ENCODE assay signal across 21 mouse cellular contexts in genomic region chr12:69495776-69496175, GRCm38 (mm10).
DNase-seq lines count a peak whose midpoint lies in the region; ATAC-seq lines count a peak whose summit lies in the region.
"Had no signal": no experiment of that assay in that cellular context is flagged by ENCODE, and none has a peak within 500 bp of the region (broad histone marks: within the 10 kb centered on the region; RNA-seq: fewer than 3 reads in every experiment).

No protein-coding gene starts in this region.

- WGBS in embryonic facial prominence, embryonic 14.5 days: 87% methylated on average over 5 of the region's 5 CpGs
- WGBS in embryonic facial prominence, embryonic 10.5 days: 91% methylated on average over 5 of the region's 5 CpGs
- WGBS in heart, embryonic 16.5 days: 68% methylated on average over 5 of the region's 5 CpGs
- 67% methylated on average over 5 of the region's 5 CpGs for WGBS in heart, embryonic 11.5 days (ENCODE audit: insufficient replicate concordance)
- WGBS in lung, embryonic 16.5 days: 68% methylated on average over 5 of the region's 5 CpGs
- WGBS in stomach, embryonic 16.5 days: 79% methylated on average over 5 of the region's 5 CpGs

- no peak overlapping the region for H3K4me2 ChIP-seq in embryonic facial prominence, embryonic 14.5 days (ENCODE audit: low read depth, low read length)
- no peak overlapping the region for H3K4me2 ChIP-seq in heart, embryonic 16.5 days (ENCODE audit: low read depth, low read length)
- no peak overlapping the region for H3K4me2 ChIP-seq in heart, embryonic 11.5 days
- no peak overlapping the region for H3K4me2 ChIP-seq in lung, embryonic 16.5 days (ENCODE audit: low read depth, low read length)
- no peak overlapping the region for H3K4me2 ChIP-seq in stomach, embryonic 16.5 days (ENCODE audit: low read depth, low read length)
- H3K4me2 ChIP-seq: forebrain, embryonic 12.5 days; hindbrain, embryonic 13.5 days; limb, embryonic 15.5 days; liver, embryonic 15.5 days had no signal

- DNase-seq in embryonic facial prominence, embryonic 14.5 days (ENCODE audit: low spot score): no peak
- no peak for DNase-seq in embryonic facial prominence, embryonic 10.5 days (ENCODE audit: low spot score)
- DNase-seq in lung, adult 18-20 months: no peak
- DNase-seq: adrenal gland, postnatal 10 days; gastrocnemius, postnatal 14 days; kidney, postnatal 10 days; midbrain, embryonic 14.5 days; right cerebral cortex, postnatal 14 days; spleen, adult 18-20 months; thymus, adult 2 months had no signal

- H3K27ac ChIP-seq in embryonic facial prominence, embryonic 14.5 days (replicated peaks; ENCODE audit: low read depth, low read length): peak overlapping the region; percentile 83; the same call in 1 of the 2 replicates
- no peak overlapping the region; the same call in 1 of the 2 replicates for H3K27ac ChIP-seq in embryonic facial prominence, embryonic 10.5 days (replicated peaks)
- H3K27ac ChIP-seq in heart, embryonic 16.5 days (ENCODE audit: low read length): peak overlapping the region; percentile 55; the same call in 1 of the 2 replicates
- no peak overlapping the region for H3K27ac ChIP-seq in heart, embryonic 11.5 days (ENCODE audit: low read depth, low read length)
- H3K27ac ChIP-seq in lung, embryonic 16.5 days (ENCODE audit: low read length): peak overlapping the region; percentile 86
- H3K27ac ChIP-seq in stomach, embryonic 16.5 days (ENCODE audit: low read length): peak overlapping the region; percentile 89
- H3K27ac ChIP-seq: forebrain, embryonic 12.5 days; hindbrain, embryonic 13.5 days; layer of hippocampus, adult 2 months; liver, embryonic 15.5 days had no signal

- H3K4me3 ChIP-seq in embryonic facial prominence, embryonic 14.5 days (ENCODE audit: low read depth, low read length): no peak overlapping the region
- H3K4me3 ChIP-seq in embryonic facial prominence, embryonic 10.5 days: no peak overlapping the region
- no peak overlapping the region for H3K4me3 ChIP-seq in heart, embryonic 16.5 days (ENCODE audit: low read length)
- H3K4me3 ChIP-seq in heart, embryonic 11.5 days (ENCODE audit: low read depth, low read length): no peak overlapping the region
- H3K4me3 ChIP-seq in lung, embryonic 16.5 days (ENCODE audit: low read length): no peak overlapping the region
- H3K4me3 ChIP-seq in stomach, embryonic 16.5 days (replicated peaks; ENCODE audit: low read length): no peak overlapping the region
- H3K4me3 ChIP-seq: forebrain, embryonic 12.5 days; hindbrain, embryonic 13.5 days; layer of hippocampus, adult 2 months; limb, embryonic 15.5 days; liver, embryonic 15.5 days had no signal

- no peaks in the 10 kb centered on the region for H3K27me3 ChIP-seq in embryonic facial prominence, embryonic 14.5 days (replicated peaks; ENCODE audit: control insufficient read depth, insufficient read depth, low read length)
- H3K27me3 ChIP-seq in embryonic facial prominence, embryonic 10.5 days (replicated peaks; ENCODE audit: low read depth, poor library complexity, severe bottlenecking): no peaks in the 10 kb centered on the region
- no peaks in the 10 kb centered on the region for H3K27me3 ChIP-seq in heart, embryonic 16.5 days (ENCODE audit: control insufficient read depth, insufficient read depth, low read length)
- H3K27me3 ChIP-seq in heart, embryonic 11.5 days (ENCODE audit: control insufficient read depth, insufficient read depth, low read length): no peaks in the 10 kb centered on the region
- H3K27me3 ChIP-seq in lung, embryonic 16.5 days (ENCODE audit: control insufficient read depth, insufficient read depth, low read depth, low read length): no peaks in the 10 kb centered on the region
- H3K27me3 ChIP-seq in stomach, embryonic 16.5 days (ENCODE audit: control insufficient read depth, insufficient read depth, low read length): no peaks in the 10 kb centered on the region
- H3K27me3 ChIP-seq: forebrain, embryonic 12.5 days; hindbrain, embryonic 13.5 days; limb, embryonic 15.5 days; liver, embryonic 15.5 days had no signal

- peaks cover 31% of the 10 kb centered on the region for H3K4me1 ChIP-seq in embryonic facial prominence, embryonic 14.5 days (ENCODE audit: control insufficient read depth, insufficient read depth, low read length)
- H3K4me1 ChIP-seq in embryonic facial prominence, embryonic 10.5 days: peaks cover 3% of the 10 kb centered on the region
- H3K4me1 ChIP-seq in heart, embryonic 16.5 days (ENCODE audit: control insufficient read depth, insufficient read depth, low read length): peaks cover 31% of the 10 kb centered on the region
- 0 out of 2 replicates have a peak, but pooled peaks cover 2% of the 10 kb centered on the region for H3K4me1 ChIP-seq in heart, embryonic 11.5 days (ENCODE audit: control insufficient read depth, insufficient read depth, low read length)
- peaks cover 31% of the 10 kb centered on the region for H3K4me1 ChIP-seq in lung, embryonic 16.5 days (replicated peaks; ENCODE audit: control insufficient read depth, insufficient read depth, low read length)
- peaks cover 23% of the 10 kb centered on the region for H3K4me1 ChIP-seq in stomach, embryonic 16.5 days (ENCODE audit: control insufficient read depth, insufficient read depth, low read length)
- H3K4me1 ChIP-seq: forebrain, embryonic 12.5 days had no signal

- H3K36me3 ChIP-seq in embryonic facial prominence, embryonic 14.5 days (ENCODE audit: control insufficient read depth, insufficient read depth, low read length): no peaks in the 10 kb centered on the region
- no peaks in the 10 kb centered on the region for H3K36me3 ChIP-seq in embryonic facial prominence, embryonic 10.5 days (replicated peaks)
- no peaks in the 10 kb centered on the region for H3K36me3 ChIP-seq in heart, embryonic 16.5 days (ENCODE audit: control insufficient read depth, insufficient read depth)
- no peaks in the 10 kb centered on the region for H3K36me3 ChIP-seq in heart, embryonic 11.5 days (ENCODE audit: control insufficient read depth, insufficient read depth, low read length)
- H3K36me3 ChIP-seq in lung, embryonic 16.5 days (ENCODE audit: control insufficient read depth, insufficient read depth, low read length): no peaks in the 10 kb centered on the region
- H3K36me3 ChIP-seq in stomach, embryonic 16.5 days (ENCODE audit: control insufficient read depth, insufficient read depth, low read length): no peaks in the 10 kb centered on the region
- H3K36me3 ChIP-seq: forebrain, embryonic 12.5 days; hindbrain, embryonic 13.5 days; limb, embryonic 15.5 days; liver, embryonic 15.5 days had no signal

- no peak overlapping the region for H3K9ac ChIP-seq in embryonic facial prominence, embryonic 14.5 days (ENCODE audit: low read depth, low read length)
- no peak overlapping the region for H3K9ac ChIP-seq in heart, embryonic 16.5 days (ENCODE audit: low read length)
- no peak overlapping the region for H3K9ac ChIP-seq in heart, embryonic 11.5 days (ENCODE audit: low read depth, low read length)
- H3K9ac ChIP-seq in lung, embryonic 16.5 days (ENCODE audit: low read length): no peak overlapping the region
- H3K9ac ChIP-seq in stomach, embryonic 16.5 days (ENCODE audit: low read length): no peak overlapping the region
- H3K9ac ChIP-seq: forebrain, embryonic 12.5 days; hindbrain, embryonic 13.5 days; limb, embryonic 15.5 days; liver, embryonic 15.5 days had no signal

- H3K9me3 ChIP-seq in embryonic facial prominence, embryonic 14.5 days (ENCODE audit: control insufficient read depth, low read length): no peaks in the 10 kb centered on the region
- H3K9me3 ChIP-seq in embryonic facial prominence, embryonic 10.5 days: no peaks in the 10 kb centered on the region
- no peaks in the 10 kb centered on the region for H3K9me3 ChIP-seq in heart, embryonic 16.5 days (replicated peaks; ENCODE audit: control insufficient read depth, low read length)
- H3K9me3 ChIP-seq in heart, embryonic 11.5 days (replicated peaks; ENCODE audit: control insufficient read depth, low read length): no peaks in the 10 kb centered on the region
- H3K9me3 ChIP-seq in lung, embryonic 16.5 days (ENCODE audit: control insufficient read depth, low read length): no peaks in the 10 kb centered on the region
- no peaks in the 10 kb centered on the region for H3K9me3 ChIP-seq in stomach, embryonic 16.5 days (replicated peaks; ENCODE audit: control insufficient read depth, low read length)
- H3K9me3 ChIP-seq: forebrain, embryonic 12.5 days; hindbrain, embryonic 13.5 days; limb, embryonic 15.5 days; liver, embryonic 15.5 days had no signal

- ATAC-seq in embryonic facial prominence, embryonic 14.5 days (ENCODE audit: low read depth): no peak
- ATAC-seq in heart, embryonic 16.5 days (replicated peaks; ENCODE audit: extremely low read depth, insufficient read depth, low FRiP score): no peak
- ATAC-seq in heart, embryonic 11.5 days (replicated peaks; ENCODE audit: insufficient number of reproducible peaks, low FRiP score, low TSS enrichment): no peak
- no peak for ATAC-seq in lung, embryonic 16.5 days (ENCODE audit: low read depth)
- no peak for ATAC-seq in stomach, embryonic 16.5 days (ENCODE audit: insufficient read depth, low FRiP score)
- ATAC-seq in inflammation-experienced regulatory T-cells, adult 6 months: no peak
- ATAC-seq: activated CD4-positive, CD25-positive, alpha-beta regulatory T cell, adult 4 months had no signal

Comparison
In these comparisons a context has a peak if more than half of its experiments do, and no peak if none do; other contexts are left out.
1. H3K27ac ChIP-seq: peak in embryonic facial prominence, embryonic 14.5 days (single experiment), heart, embryonic 16.5 days (single experiment), lung, embryonic 16.5 days (single experiment) and stomach, embryonic 16.5 days (single experiment); none in embryonic facial prominence, embryonic 10.5 days (single experiment) and heart, embryonic 11.5 days (single experiment).